Mouse (Mus musculus): ENCODE measurements around the gene Larp4b. TPM values are rescaled to one million over a fixed set of nuclear protein-coding genes. Genes with fewer than 3 reads are reported as not detected.

The Larp4b gene
- polyA plus RNA-seq, 1 experiment = 24.1 TPM

DNA sequence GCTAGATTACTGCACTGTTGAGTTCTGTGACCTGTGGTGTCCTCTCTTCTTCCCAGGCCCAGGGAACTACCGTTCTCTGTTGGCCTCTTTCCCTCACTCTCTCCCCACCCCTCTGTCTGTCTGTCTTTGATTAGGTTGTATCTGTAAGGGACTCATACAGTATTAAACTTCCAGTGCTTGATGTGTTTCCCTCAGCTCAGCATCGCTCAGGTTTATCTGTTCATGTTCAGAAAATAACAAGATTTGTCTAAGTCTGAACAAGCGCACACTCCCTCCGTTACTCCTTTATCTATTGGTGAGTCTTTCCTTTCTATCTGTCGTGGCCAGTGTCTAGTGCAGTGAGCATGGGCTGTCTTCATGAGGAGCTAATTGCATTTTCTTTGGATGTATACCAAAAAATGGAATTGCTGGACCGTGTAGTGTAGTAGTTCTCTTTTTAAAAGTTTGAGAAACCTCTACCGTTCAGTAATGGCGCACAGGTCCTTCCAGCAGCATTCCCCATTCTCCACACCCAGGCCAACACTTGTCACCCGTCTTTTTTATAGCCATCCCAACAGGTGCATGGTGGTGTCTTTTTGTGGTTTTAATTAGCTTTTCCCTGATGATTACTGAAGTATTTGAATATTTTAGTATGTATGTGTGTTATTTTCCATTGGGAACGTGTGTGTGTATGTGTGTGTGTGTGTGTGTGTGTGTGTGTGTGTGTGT is 27.3 kb downstream of the Larp4b start:
- Histone ChIP-seq H3K36me3 (ENCODE audit: control insufficient read depth, insufficient read depth, low read length) (peaks cover 36% of the 10 kb centered on the region), H3K27ac (ENCODE audit: control insufficient read depth, insufficient read depth, low read length) (no peak overlapping the region), H3K4me3 (ENCODE audit: control insufficient read depth, insufficient read depth, low read length) (no peak overlapping the region), H3K4me1 (replicated peaks; ENCODE audit: control insufficient read depth, insufficient read depth, low read length) (no peaks in the 10 kb centered on the region), H3K27me3 (ENCODE audit: control insufficient read depth, insufficient read depth, low read length) (no peaks in the 10 kb centered on the region)
- TF ChIP-seq CTCF (IDR thresholded peaks at IDR 0.05; ENCODE audit: borderline replicate concordance, control insufficient read depth, extremely low read depth, insufficient read depth, low read length, poor library complexity) (no peak), POLR2A (IDR thresholded peaks at IDR 0.05; ENCODE audit: control insufficient read depth, extremely low read depth, insufficient read depth, low read length, poor library complexity) (no peak)
- WGBS = 92% methylated on average over 10 of the region's 10 CpGs
- no peak for DNase-seq

DNA sequence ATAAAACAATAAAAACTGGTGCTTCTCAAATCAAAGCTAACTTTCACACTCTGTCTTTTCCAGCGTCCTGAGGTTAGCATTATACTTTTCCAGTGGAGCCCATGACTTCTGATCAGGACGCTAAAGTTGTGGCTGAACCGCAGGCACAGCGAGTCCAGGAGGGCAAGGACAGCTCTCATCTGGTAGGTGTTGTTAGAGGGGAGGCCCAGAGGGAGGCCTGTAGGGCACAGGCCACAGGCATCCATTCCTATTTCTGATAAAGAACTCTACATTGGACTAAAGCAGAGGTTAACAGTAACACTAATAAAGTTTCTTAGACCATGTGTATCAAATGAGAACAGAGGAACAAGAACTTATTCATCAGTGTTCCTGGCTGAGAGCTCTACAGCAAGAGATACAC is 28.4 kb downstream of the Larp4b start:
- TF ChIP-seq CTCF (IDR thresholded peaks at IDR 0.05; ENCODE audit: borderline replicate concordance, control insufficient read depth, extremely low read depth, insufficient read depth, low read length, poor library complexity) (no peak), POLR2A (IDR thresholded peaks at IDR 0.05; ENCODE audit: control insufficient read depth, extremely low read depth, insufficient read depth, low read length, poor library complexity) (no peak)
- WGBS = 97% methylated on average over 4 of the region's 4 CpGs
- no peaks in the 10 kb centered on the region for H3K4me1 ChIP-seq (replicated peaks; ENCODE audit: control insufficient read depth, insufficient read depth, low read length)
- H3K27ac ChIP-seq (ENCODE audit: control insufficient read depth, insufficient read depth, low read length) = no peak overlapping the region
- no peak for DNase-seq
- H3K27me3 ChIP-seq (ENCODE audit: control insufficient read depth, insufficient read depth, low read length) = no peaks in the 10 kb centered on the region
- H3K36me3 ChIP-seq (ENCODE audit: control insufficient read depth, insufficient read depth, low read length) = peaks cover 40% of the 10 kb centered on the region
- no peak overlapping the region for H3K4me3 ChIP-seq (ENCODE audit: control insufficient read depth, insufficient read depth, low read length)

DNA sequence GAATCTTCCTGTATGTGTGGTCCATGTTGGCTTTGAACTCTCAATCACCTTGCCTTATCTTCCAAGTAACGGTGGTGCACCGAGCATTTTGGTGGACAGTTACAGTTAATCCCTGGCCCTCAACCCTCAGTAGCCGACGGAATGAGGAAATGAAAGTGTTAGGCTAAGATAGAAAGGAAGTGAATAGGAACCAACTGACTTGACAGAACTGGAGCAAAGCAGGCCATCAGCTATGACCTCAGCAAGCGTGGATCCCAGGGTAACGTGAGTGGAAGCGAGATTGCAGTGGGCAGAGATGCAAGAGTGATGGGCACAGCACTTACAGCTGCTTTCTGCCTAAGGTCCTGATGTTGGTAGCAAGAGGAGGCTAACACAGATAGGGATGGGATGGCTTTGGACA is 31.5 kb downstream of the Larp4b start:
- TF ChIP-seq POLR2A (IDR thresholded peaks at IDR 0.05; ENCODE audit: control insufficient read depth, extremely low read depth, insufficient read depth, low read length, poor library complexity) = no peak
- no peak for TF ChIP-seq CTCF (IDR thresholded peaks at IDR 0.05; ENCODE audit: borderline replicate concordance, control insufficient read depth, extremely low read depth, insufficient read depth, low read length, poor library complexity)
- no peak for DNase-seq
- Histone ChIP-seq H3K4me1 (replicated peaks; ENCODE audit: control insufficient read depth, insufficient read depth, low read length) (no peaks in the 10 kb centered on the region), H3K27me3 (ENCODE audit: control insufficient read depth, insufficient read depth, low read length) (no peaks in the 10 kb centered on the region), H3K36me3 (ENCODE audit: control insufficient read depth, insufficient read depth, low read length) (peaks cover 57% of the 10 kb centered on the region), H3K27ac (ENCODE audit: control insufficient read depth, insufficient read depth, low read length) (no peak overlapping the region), H3K4me3 (ENCODE audit: control insufficient read depth, insufficient read depth, low read length) (no peak overlapping the region)
- 76% methylated on average over 7 of the region's 7 CpGs for WGBS

DNA sequence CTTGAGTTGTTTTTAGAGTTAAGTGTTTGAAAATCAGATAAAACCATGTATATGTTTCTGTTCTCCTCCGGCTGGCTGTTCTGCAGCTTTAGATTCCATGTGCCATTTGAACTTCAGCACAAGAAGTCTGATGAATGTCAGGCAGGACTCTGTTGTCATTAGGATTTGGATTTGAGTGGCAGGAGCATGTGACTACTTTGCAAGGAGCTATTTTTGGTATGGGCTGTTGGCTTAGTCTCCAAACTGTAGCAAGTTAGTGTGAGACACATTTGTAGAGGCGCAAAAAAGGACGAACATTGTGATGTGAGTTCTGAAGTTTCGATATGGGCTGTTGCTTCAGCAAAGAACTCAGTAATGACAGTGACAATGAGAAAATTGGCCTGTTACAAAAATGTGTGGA is 34.0 kb downstream of the Larp4b start:
- Histone ChIP-seq H3K36me3 (ENCODE audit: control insufficient read depth, insufficient read depth, low read length) (peaks cover 54% of the 10 kb centered on the region), H3K4me3 (ENCODE audit: control insufficient read depth, insufficient read depth, low read length) (no peak overlapping the region), H3K27me3 (ENCODE audit: control insufficient read depth, insufficient read depth, low read length) (no peaks in the 10 kb centered on the region), H3K27ac (ENCODE audit: control insufficient read depth, insufficient read depth, low read length) (no peak overlapping the region), H3K4me1 (replicated peaks; ENCODE audit: control insufficient read depth, insufficient read depth, low read length) (no peaks in the 10 kb centered on the region)
- no peak for TF ChIP-seq POLR2A (IDR thresholded peaks at IDR 0.05; ENCODE audit: control insufficient read depth, extremely low read depth, insufficient read depth, low read length, poor library complexity)
- no peak for TF ChIP-seq CTCF (IDR thresholded peaks at IDR 0.05; ENCODE audit: borderline replicate concordance, control insufficient read depth, extremely low read depth, insufficient read depth, low read length, poor library complexity)
- DNase-seq = no peak
- 94% methylated on average over 4 of the region's 4 CpGs for WGBS

DNA sequence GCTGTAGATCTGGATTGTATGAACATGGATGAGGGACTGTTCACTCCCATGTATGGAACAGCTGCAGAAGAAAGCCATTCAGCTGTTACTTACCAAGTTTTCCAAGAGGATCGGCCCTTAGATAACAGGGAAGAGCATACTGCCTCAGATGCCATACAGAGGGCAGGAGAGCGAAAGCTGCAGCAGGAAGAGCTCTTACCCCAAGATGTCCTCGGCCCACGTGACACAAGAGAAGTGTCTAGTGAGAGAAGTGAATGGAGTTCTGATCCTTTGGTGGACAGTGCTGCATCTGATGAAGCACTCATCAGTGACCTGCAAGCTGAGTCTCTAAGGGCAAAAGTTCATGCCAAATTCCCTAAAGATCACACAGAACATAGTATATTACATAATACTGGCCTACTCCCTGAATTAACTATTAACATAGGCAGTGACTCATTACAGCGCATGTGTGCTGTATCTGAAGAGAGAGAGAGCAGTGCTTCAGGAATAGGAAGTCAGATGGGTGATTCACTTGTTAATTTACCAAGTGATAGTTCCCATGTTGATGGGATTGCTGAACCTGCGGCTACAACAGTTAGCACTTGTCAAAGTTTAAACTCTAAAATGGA is 35.1 kb downstream of the Larp4b start:
- peaks cover 47% of the 10 kb centered on the region for H3K36me3 ChIP-seq (ENCODE audit: control insufficient read depth, insufficient read depth, low read length)
- H3K27ac ChIP-seq (ENCODE audit: control insufficient read depth, insufficient read depth, low read length) = no peak overlapping the region
- DNase-seq = no peak
- no peaks in the 10 kb centered on the region for H3K4me1 ChIP-seq (replicated peaks; ENCODE audit: control insufficient read depth, insufficient read depth, low read length)
- no peak overlapping the region for H3K4me3 ChIP-seq (ENCODE audit: control insufficient read depth, insufficient read depth, low read length)
- WGBS = 97% methylated on average over 6 of the region's 6 CpGs
- no peak for TF ChIP-seq POLR2A (IDR thresholded peaks at IDR 0.05; ENCODE audit: control insufficient read depth, extremely low read depth, insufficient read depth, low read length, poor library complexity)
- no peak for TF ChIP-seq CTCF (IDR thresholded peaks at IDR 0.05; ENCODE audit: borderline replicate concordance, control insufficient read depth, extremely low read depth, insufficient read depth, low read length, poor library complexity)
- no peaks in the 10 kb centered on the region for H3K27me3 ChIP-seq (ENCODE audit: control insufficient read depth, insufficient read depth, low read length)

DNA sequence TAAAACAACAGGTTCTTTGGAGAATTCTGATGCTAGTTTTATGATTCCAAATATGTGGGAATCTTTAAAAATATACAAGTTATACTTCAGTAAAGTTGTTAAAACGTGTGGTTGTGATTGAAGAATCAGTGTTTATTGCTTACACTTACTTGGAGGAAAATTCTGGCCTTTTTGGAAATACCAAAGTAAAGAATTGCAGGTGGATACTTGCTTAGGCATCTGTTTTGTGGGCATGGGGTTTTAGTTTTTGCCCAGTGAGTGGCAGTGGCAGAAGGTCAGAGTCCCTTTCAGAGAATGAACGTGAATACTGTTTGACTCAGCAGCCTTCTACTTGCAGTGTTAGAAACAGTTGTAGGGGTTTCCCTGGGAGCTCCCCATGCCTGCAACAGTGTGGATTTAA is 40.7 kb downstream of the Larp4b start:
- Histone ChIP-seq H3K4me3 (ENCODE audit: control insufficient read depth, insufficient read depth, low read length) (no peak overlapping the region), H3K36me3 (ENCODE audit: control insufficient read depth, insufficient read depth, low read length) (peaks cover 25% of the 10 kb centered on the region), H3K4me1 (replicated peaks; ENCODE audit: control insufficient read depth, insufficient read depth, low read length) (no peaks in the 10 kb centered on the region), H3K27ac (ENCODE audit: control insufficient read depth, insufficient read depth, low read length) (no peak overlapping the region), H3K27me3 (ENCODE audit: control insufficient read depth, insufficient read depth, low read length) (no peaks in the 10 kb centered on the region)
- TF ChIP-seq POLR2A (IDR thresholded peaks at IDR 0.05; ENCODE audit: control insufficient read depth, extremely low read depth, insufficient read depth, low read length, poor library complexity) (no peak), CTCF (IDR thresholded peaks at IDR 0.05; ENCODE audit: borderline replicate concordance, control insufficient read depth, extremely low read depth, insufficient read depth, low read length, poor library complexity) (no peak)
- DNase-seq = no peak
- 95% methylated on average over 2 of the region's 2 CpGs for WGBS

Data from thymus, adult 2 months (tissue).